8 mouse cellular contexts compared by ENCODE assay signal in genomic region chr4:89140832-89141231, GRCm38 (mm10). TPM values are rescaled to one million over a fixed set of nuclear protein-coding genes. Genes with fewer than 3 reads are reported as not detected.
A peak's percentile ranks its signal among the peaks of the same experiment; 100 is the strongest.
DNase-seq lines count a peak whose midpoint lies in the region; ATAC-seq and TF ChIP-seq lines count a peak whose summit lies in the region.

No protein-coding gene starts in this region.

- no peak for TF ChIP-seq RAD21 in MEL (IDR thresholded peaks at IDR 0.05; ENCODE audit: low read depth, low read length)

- H3K27ac ChIP-seq in forebrain, postnatal 0 days (ENCODE audit: low read depth, low read length): no peak overlapping the region
- no peak overlapping the region for H3K27ac ChIP-seq in forebrain, embryonic 11.5 days (ENCODE audit: low read depth, low read length)
- H3K27ac ChIP-seq in MEL (ENCODE audit: control insufficient read depth, low read depth, low read length): no peak overlapping the region

- H3K4me3 ChIP-seq in forebrain, postnatal 0 days (ENCODE audit: low read depth, low read length): no peak overlapping the region
- no peak overlapping the region for H3K4me3 ChIP-seq in forebrain, embryonic 11.5 days (ENCODE audit: low read depth, low read length)
- no peak overlapping the region for H3K4me3 ChIP-seq in MEL (ENCODE audit: control insufficient read depth in 1 of 2, insufficient read depth in 1 of 2, low read depth in 2 of 2, low read length in 2 of 2)

- intact Hi-C loops in gastrocnemius, postnatal 14 days (cut with DNase I; ENCODE audit: low total_unique reads): no loop called here

- H3K9me3 ChIP-seq in forebrain, postnatal 0 days (ENCODE audit: low read length): no peaks in the 10 kb centered on the region
- no peaks in the 10 kb centered on the region for H3K9me3 ChIP-seq in forebrain, embryonic 11.5 days (ENCODE audit: control insufficient read depth, low read length)
- H3K9me3 ChIP-seq in MEL (replicated peaks; ENCODE audit: insufficient read depth, low read length): no peaks in the 10 kb centered on the region

- peaks cover 42% of the 10 kb centered on the region for H3K79me2 ChIP-seq in MEL (ENCODE audit: control insufficient read depth, insufficient read depth, low read length, poor library complexity)

- DNase-seq in forebrain, postnatal 0 days: peak; percentile 60
- DNase-seq in forebrain, embryonic 11.5 days (ENCODE audit: low spot score): no peak
- peak; percentile 38 for DNase-seq in MEL (ENCODE audit: low read depth, low spot score)
- peak; percentile 29 for DNase-seq in gastrocnemius, postnatal 14 days
- peak; percentile 21 to 35 for DNase-seq in kidney, postnatal 4 days
- peak; percentile 51 for DNase-seq in right cerebral cortex, postnatal 14 days
- no peak for DNase-seq in T-cell, adult 2 months (ENCODE audit: low spot score)
- no peak for DNase-seq in retina, embryonic 14.5 days (ENCODE audit: low spot score)

- no peaks in the 10 kb centered on the region for H3K36me3 ChIP-seq in forebrain, postnatal 0 days (ENCODE audit: insufficient read depth)
- H3K36me3 ChIP-seq in forebrain, embryonic 11.5 days (ENCODE audit: control insufficient read depth, insufficient read depth, low read length): no peaks in the 10 kb centered on the region; the same call in 1 of the 2 replicates
- peaks cover 0 to 51% of the 10 kb centered on the region in 2 experiments; a peak in 2 of 4 replicates for H3K36me3 ChIP-seq in MEL (ENCODE audit: control insufficient read depth in 1 of 2, insufficient read depth in 2 of 2, low read length in 2 of 2)

- ATAC-seq in forebrain, postnatal 0 days: no peak
- no peak for ATAC-seq in forebrain, embryonic 11.5 days (replicated peaks; ENCODE audit: low FRiP score)

- 63% methylated on average over 5 of the region's 5 CpGs for WGBS in forebrain, postnatal 0 days
- 86% methylated on average over 5 of the region's 5 CpGs for WGBS in forebrain, embryonic 11.5 days

- no peak for TF ChIP-seq CTCF in forebrain, postnatal 0 days (IDR thresholded peaks at IDR 0.05; ENCODE audit: low read depth)
- no peak for TF ChIP-seq CTCF in MEL (IDR thresholded peaks at IDR 0.05 in 2 of 3, conservative IDR thresholded peaks at IDR 0.05 in 1 of 3; ENCODE audit: control insufficient read depth in 1 of 3, insufficient read depth in 1 of 3, low read depth in 2 of 3, low read length in 3 of 3, poor library complexity in 1 of 3, severe bottlenecking in 1 of 3)

- no peak for TF ChIP-seq POLR2A in MEL (IDR thresholded peaks at IDR 0.05; ENCODE audit: control insufficient read depth in 1 of 2, insufficient read depth in 1 of 2, low read depth in 1 of 2, low read length in 2 of 2, poor library complexity in 1 of 2)

- peaks cover 4% of the 10 kb centered on the region; the same call in 1 of the 2 replicates for H3K4me1 ChIP-seq in forebrain, postnatal 0 days (ENCODE audit: insufficient read depth)
- H3K4me1 ChIP-seq in forebrain, embryonic 11.5 days (replicated peaks; ENCODE audit: control insufficient read depth, insufficient read depth, low read length): 0 out of 2 replicates have a peak, but pooled peaks cover 6% of the 10 kb centered on the region
- peaks cover 7 to 23% of the 10 kb centered on the region in 2 experiments; a peak in 3 of 4 replicates for H3K4me1 ChIP-seq in MEL (ENCODE audit: control insufficient read depth in 1 of 2, insufficient read depth in 2 of 2, low read length in 2 of 2)

- no peaks in the 10 kb centered on the region for H3K27me3 ChIP-seq in forebrain, postnatal 0 days (ENCODE audit: insufficient read depth, low read length)
- no peaks in the 10 kb centered on the region for H3K27me3 ChIP-seq in forebrain, embryonic 11.5 days (ENCODE audit: control insufficient read depth, insufficient read depth, low read length)
- H3K27me3 ChIP-seq in MEL (ENCODE audit: control insufficient read depth in 1 of 2, insufficient read depth in 2 of 2, low read length in 2 of 2): no peaks in the 10 kb centered on the region

- peak; percentile 60 to 61; a peak in 3 of 4 replicates for TF ChIP-seq EP300 in MEL (IDR thresholded peaks at IDR 0.05; ENCODE audit: low read depth in 1 of 2, low read length in 2 of 2)

- no peak overlapping the region for H3K4me2 ChIP-seq in forebrain, postnatal 0 days (ENCODE audit: low read depth)
- H3K4me2 ChIP-seq in forebrain, embryonic 11.5 days (ENCODE audit: low read depth, low read length, severe bottlenecking): no peak overlapping the region

- no peak overlapping the region for H3K9ac ChIP-seq in forebrain, postnatal 0 days
- no peak overlapping the region for H3K9ac ChIP-seq in forebrain, embryonic 11.5 days (ENCODE audit: low read length)
- H3K9ac ChIP-seq in MEL (ENCODE audit: control insufficient read depth, low read depth, low read length, poor library complexity, severe bottlenecking): no peak overlapping the region

TF ChIP-seq in MEL, 35 proteins besides CTCF, POLR2A, EP300 and RAD21:
- TF ChIP-seq JUND (IDR thresholded peaks at IDR 0.05; ENCODE audit: low read depth, low read length) (no peak), ETS1 (IDR thresholded peaks at IDR 0.05; ENCODE audit: low read depth, low read length) (0 out of 2 replicates have a peak, but pooled peaks have one; percentile 22), CHD1 (IDR thresholded peaks at IDR 0.05; ENCODE audit: low read depth, low read length) (no peak), TBP (IDR thresholded peaks at IDR 0.05; ENCODE audit: low read depth, low read length) (no peak), UBTF (IDR thresholded peaks at IDR 0.05; ENCODE audit: borderline replicate concordance, insufficient read depth, low read depth, low read length) (no peak), NELFE (IDR thresholded peaks at IDR 0.05; ENCODE audit: low read depth, low read length) (no peak), SIN3A (IDR thresholded peaks at IDR 0.05; ENCODE audit: low read length) (no peak), MYB (IDR thresholded peaks at IDR 0.05; ENCODE audit: low read depth, low read length) (no peak), ZNF384 (IDR thresholded peaks at IDR 0.05; ENCODE audit: low read depth, low read length) (no peak), MAFK (IDR thresholded peaks at IDR 0.05; ENCODE audit: borderline replicate concordance, low read depth, low read length) (no peak), ELF1 (IDR thresholded peaks at IDR 0.05; ENCODE audit: low read depth, low read length) (no peak), BHLHE40 (IDR thresholded peaks at IDR 0.05; ENCODE audit: borderline replicate concordance, low read depth, low read length) (no peak), POLR2AphosphoS2 (IDR thresholded peaks at IDR 0.05; ENCODE audit: low read length) (peak; percentile 45; the same call in 1 of the 2 replicates), TCF12 (IDR thresholded peaks at IDR 0.05; ENCODE audit: low read depth, low read length) (0 out of 2 replicates have a peak, but pooled peaks have one; percentile 45), RCOR1 (IDR thresholded peaks at IDR 0.05; ENCODE audit: low read depth, low read length) (peak; percentile 58; the same call in 1 of the 2 replicates), MXI1 (IDR thresholded peaks at IDR 0.05; ENCODE audit: low read depth, low read length) (peak; percentile 31; the same call in 1 of the 2 replicates), USF2 (IDR thresholded peaks at IDR 0.05; ENCODE audit: borderline replicate concordance in 1 of 2, insufficient read depth in 1 of 2, low read depth in 1 of 2, low read length in 2 of 2) (no peak), SMC3 (IDR thresholded peaks at IDR 0.05; ENCODE audit: low read depth, low read length) (no peak), ZKSCAN1 (IDR thresholded peaks at IDR 0.05; ENCODE audit: low read depth, low read length) (no peak), GATA1 (IDR thresholded peaks at IDR 0.05; ENCODE audit: low read depth, low read length) (0 out of 2 replicates have a peak, but pooled peaks have one; percentile 12), MAZ (IDR thresholded peaks at IDR 0.05; ENCODE audit: low read depth, low read length) (no peak), CHD2 (IDR thresholded peaks at IDR 0.05; ENCODE audit: low read length) (no peak)

RNA-seq across cellular contexts. Expression of gene Mtap, which starts 3.9 kb away (rescaled TPM):
- 8.1 and 10.9 TPM in 2 replicates for total RNA-seq in forebrain, postnatal 0 days (2014; rRNA removed)
- polyA plus RNA-seq in forebrain, postnatal 0 days (2015; fragmentation: Nextera tagmentation; extraction: Ambion mirVana): 17.0 and 18.0 TPM in 2 replicates
- 103 and 110 TPM in 2 replicates for polyA plus RNA-seq in forebrain, embryonic 11.5 days (2014; fragmentation: Nextera tagmentation; extraction: Ambion mirVana)
- total RNA-seq in MEL (2012; rRNA removed): 36.6 and 36.7 TPM in 2 replicates
- polyA plus RNA-seq in MEL (2012; ENCODE audit: insufficient read depth in 1 of 2, insufficient read length in 2 of 2, low read depth in 1 of 2, low replicate concordance in 2 of 2, missing spikeins in 1 of 2): 10 to 100 TPM; 45.4 to 52.0 TPM
- 10 to 100 TPM; 12.4 to 14.8 TPM for total RNA-seq in gastrocnemius, postnatal 14 days (2021)

Comparison
In these comparisons a context has a peak if more than half of its experiments do, and no peak if none do; other contexts are left out.
1. DNase-seq: peak in forebrain, postnatal 0 days (single experiment), MEL (single experiment), gastrocnemius, postnatal 14 days (single experiment), kidney, postnatal 4 days (2 of 2) and right cerebral cortex, postnatal 14 days (single experiment); none in forebrain, embryonic 11.5 days (single experiment), T-cell, adult 2 months (single experiment) and retina, embryonic 14.5 days (single experiment).